Mouse (Mus musculus) lung, adult 18-20 months (tissue): ENCODE data around the gene Crabp2.
A peak's percentile ranks its signal among the peaks of the same experiment; 100 is the strongest.

Source experiments
- DNase-seq, 2 experiments: peaks; one replicate each; pipeline ENCODE4 v3.0.0; 2022; ENCODE audit warnings: mixed read lengths in 2 of 2

Gene Crabp2

DNA sequence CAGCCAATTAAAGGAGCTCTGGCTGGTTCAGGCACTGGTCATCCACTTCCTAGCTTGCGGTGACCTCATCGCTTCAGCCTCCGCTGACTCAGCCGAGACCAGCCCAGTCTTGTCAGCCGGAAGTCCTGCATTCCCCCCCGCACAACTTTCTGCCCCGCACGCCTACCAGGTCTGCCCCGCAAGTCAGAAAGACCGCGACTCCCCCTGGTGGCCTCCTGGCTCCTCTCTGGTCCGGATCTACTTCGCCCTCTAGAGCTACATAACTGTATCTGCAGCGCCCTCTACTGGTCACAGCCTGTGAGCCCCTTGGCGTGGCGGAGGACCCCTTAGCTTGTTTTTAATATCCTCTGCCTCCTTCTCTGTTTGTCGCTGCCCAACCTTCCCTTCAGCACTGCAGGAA lies 38.4 kb downstream of the Crabp2 start:
- DNase-seq: peak; percentile 92 to 96

DNA sequence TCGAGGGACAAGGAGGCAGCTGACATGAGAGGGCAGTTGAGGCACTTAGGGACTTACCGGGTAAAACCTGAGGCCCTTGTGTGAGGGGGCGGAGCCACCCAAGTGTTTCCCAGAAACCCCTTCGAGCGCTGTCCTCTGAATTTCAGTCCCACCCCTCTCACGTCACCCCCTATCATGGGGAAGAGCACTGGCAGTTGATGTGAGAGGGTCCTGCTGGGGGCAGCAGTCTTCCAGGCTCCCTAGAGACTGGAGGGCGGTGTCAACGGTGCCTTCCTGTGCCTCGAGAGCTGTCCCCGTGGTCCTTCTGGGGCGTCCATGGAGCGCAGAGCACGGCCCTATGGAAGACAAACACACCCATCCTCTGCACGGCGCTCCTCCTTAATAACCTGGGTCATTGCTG lies 39.2 kb downstream of the Crabp2 start:
- DNase-seq: peak in 1 of 2 experiments; percentile 36

DNA sequence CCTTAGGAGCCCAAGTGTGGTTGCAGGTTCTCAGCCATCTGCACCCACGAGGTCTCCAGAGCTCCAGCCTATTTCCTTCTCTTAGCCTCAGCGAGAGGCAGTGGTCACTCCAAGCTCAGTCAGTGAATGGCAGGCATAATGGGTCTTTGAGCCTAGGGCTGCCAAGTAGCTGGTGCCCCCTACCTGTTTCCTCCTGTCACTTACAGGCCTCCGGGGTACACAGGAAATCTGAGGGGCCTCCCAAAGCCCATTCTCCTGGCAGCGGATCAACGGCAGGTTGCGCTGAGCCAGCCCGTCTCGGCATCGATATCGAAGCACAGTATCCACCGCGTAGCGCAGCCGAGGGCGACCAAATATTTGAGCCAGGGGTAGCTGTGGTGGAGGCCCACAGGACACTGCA lies 39.6 kb downstream of the Crabp2 start:
- DNase-seq: no peak

DNA sequence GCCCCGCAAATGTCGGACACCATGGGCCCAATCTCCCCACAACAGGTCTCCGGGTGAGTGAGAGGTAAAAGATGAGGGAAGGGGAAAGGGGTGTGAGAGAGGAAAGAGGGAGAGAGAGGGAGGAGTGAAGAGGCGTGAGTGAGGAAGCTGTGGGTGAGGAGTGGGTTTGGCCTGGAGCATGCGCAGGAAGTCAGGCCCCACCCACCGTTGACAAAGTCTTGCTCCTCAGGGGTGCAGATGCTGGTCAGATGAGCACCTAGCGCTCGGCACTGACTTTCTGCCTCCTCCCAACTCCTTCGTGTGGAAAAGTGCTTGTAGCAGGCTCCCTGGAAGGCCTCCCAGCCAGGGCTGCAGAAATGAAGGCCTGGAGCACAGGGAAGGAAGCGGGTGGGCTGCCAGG lies 41.5 kb downstream of the Crabp2 start:
- no peak for DNase-seq

DNA sequence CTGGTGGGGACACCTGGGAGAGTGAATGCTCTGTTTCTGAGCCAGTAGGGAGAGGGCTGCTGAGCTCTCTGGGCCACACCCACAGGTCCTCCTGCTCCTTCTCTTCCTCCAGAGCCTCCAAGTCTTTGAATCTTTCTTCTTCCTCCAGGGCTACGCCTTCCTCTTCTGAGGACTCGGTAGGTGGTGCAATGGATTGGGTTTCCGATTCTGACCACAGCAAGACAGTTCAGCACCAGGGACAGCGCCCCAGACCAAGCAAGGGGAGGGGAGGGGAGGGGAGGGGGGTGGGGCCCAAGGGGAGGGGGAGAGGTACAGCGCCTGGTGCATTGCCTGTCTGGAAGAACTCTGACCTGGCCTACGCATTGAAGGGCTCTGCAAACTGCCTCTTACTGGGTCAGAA lies 45.0 kb downstream of the Crabp2 start:
- no peak for DNase-seq

DNA sequence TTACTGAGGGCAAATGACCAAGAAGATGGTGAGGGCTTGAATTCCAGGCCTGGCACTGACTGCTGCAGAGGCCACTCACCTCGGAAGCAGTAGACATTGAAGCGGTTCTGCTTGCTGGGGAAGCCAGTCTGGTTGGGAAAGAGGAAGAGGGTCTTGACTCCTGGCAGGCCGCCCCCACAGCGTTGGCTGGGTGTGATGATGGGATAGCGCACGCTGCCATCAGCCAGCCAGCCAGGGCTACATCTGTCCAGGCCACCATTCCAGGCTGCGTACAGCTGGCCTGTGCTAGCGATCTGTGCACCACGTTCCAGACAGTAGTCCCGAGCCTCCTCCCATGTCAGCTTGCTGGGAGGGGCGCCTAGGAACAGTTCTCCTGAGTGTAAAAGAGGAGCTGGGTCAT lies 46.9 kb downstream of the Crabp2 start:
- peak in 1 of 2 experiments; percentile 34 for DNase-seq

DNA sequence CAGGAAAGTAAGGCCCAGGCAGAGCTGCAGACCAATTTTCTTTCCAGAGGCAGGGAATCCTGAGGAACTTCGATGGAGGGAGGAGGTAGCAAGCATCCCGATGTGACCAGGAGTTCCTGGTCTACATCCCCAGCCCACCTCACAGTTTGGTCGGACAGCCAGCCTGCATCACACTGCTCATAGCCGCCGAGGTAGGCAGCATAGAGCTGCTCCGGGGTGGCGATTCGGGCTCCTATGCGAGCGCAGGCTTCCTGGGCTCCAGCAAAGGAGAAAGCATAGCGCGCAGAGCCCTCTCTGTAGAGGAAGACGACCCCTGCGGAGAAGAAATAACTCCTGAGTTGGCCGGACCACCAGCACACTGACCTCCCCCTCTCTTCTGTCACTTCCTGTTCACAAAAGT lies 47.9 kb downstream of the Crabp2 start:
- no peak for DNase-seq

DNA sequence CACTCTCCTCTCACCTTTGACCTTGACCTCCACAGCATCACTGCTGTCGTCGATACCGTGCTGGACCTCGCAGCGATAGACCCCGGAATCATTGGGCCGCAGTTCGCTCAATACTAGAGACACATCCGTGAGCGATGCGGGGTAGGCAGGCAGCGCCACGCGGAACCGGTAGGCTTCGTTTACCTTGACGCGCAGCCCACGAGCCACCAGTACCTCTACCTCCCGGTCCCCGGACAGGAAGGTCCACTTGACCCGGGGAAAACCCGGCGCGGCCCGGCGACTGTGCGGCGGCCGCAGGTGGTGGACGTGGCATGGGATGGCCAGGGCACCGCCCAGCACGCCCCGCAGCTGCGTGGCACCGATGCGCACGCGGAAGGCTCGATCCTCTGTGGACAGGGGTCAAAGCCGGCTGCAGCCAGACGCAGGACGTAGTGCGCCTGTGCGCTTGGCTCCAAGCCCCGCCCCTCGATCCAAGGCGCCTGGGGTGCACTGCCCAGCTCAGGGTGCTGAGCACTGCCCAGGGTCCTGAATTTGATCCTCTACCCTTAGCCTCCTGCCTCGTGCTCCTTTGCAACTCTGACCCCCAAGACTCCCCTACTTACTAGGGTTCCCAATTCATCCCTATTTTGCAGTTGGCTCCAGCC lies 48.6 kb downstream of the Crabp2 start:
- peak in 1 of 2 experiments; percentile 40 for DNase-seq

DNA sequence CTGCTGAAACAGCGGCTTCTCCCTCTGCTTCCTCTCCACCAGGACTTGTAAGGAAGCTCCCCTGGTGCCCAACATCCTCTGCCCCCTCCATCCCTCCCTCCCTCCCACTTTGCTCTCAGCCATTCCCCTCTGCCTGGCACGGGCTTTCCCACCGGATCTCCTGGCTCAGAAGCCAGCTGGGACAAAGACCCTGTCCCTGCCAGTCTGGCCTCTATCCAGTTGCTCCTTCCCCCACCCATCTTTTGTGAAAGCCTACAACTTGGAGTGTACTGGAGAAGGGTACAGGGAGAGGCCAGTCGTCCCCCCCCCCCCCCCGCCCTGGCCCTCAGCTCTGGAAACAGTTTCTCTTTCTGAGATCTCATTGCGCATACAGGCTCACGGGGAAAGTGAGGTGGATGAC lies 50.3 kb downstream of the Crabp2 start:
- no peak for DNase-seq

DNA sequence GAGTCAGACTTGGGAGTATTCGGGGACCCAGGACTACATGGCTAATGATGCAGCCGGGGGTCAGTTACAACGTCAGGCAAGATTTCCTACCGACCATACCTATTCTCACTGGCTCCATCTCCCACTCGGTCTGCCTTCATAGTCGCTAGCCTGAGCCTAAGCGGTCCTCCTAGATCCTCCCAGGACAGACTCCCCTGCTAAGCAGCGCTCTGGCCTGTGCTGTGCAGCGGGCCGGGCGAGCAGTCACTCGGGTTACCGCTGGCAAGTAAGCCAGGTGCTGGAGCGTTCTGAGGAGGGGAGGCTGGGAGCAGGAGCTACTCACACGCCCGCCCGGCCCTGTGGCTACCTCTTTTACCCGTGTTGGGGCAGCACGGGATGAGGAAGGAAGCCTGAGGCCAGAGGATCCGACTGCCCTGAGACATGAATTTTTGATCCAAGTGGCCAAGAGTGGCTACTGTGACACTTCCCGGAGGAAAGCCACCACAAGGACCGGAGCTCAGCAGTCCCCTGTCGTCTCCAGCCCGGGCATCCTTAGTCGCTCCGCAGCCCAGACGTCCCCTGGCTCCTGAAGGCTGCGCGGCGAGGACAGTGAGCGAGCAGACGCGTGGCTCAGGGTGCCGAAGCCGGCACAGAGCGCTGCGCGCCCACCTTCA lies 50.9 kb downstream of the Crabp2 start:
- no peak for DNase-seq

DNA sequence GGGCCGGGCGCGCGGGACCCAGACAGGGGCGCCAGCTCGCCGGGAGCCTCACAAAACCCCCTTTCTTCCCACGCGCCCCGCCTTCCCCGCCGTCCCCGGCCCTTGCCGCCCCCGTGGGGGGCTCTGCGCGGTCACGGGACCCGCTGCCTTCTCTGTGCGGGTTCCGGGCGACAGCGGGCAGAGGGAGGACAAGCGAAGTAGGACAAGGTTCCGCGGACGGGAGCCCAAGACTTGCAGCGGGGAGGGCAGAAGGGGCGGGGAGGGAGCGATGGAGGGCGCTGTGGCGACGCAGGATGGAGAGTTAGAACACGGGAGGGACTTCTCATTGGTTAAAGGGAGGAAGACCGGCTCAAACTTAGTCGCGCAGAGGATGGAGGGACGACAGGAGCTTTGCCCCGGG lies 51.7 kb downstream of the Crabp2 start, which contains the start of gene Bcan:
Gene Bcan, minus strand, starts transcription at position 50 of the 400 bp plus-strand sequence.
- no peak for DNase-seq

DNA sequence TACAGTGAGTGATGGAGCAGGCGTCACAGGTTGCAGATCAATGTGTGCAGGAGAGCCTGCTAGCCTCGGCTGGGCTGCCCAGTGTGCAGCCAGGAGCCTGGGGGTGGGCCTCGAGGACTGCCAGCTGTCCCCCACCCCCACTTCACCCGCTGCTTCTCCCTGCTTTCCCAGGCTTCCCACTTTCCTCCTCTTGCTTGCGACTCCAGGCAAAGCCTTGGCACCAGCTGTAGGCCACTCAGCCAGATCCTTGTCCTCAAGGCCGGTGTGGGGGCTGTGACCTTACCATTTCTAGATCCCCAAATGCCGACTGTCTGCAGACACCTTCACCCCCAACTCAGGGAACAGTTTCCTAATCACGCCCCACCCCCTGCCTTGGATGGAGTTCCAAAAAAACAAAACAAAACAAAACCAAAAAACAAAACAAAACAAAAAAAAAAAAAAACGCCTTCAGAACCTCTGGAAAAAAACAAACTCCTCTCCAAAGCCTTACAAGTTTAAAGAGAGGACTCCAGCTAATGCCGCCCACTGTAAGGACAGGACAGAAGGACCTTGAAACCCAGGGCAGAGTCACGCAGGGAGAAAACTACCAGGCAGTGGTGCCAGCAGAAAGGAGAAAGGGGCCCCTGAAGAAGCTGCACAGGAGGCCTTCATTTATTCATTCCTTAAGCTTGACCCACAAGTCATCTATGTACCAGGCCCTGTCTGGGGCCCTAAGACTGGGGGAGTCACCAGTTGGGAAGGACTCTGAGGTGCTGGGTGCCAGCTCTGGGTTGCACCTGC lies 52.5 kb downstream of the Crabp2 start:
- DNase-seq: no peak

DNA sequence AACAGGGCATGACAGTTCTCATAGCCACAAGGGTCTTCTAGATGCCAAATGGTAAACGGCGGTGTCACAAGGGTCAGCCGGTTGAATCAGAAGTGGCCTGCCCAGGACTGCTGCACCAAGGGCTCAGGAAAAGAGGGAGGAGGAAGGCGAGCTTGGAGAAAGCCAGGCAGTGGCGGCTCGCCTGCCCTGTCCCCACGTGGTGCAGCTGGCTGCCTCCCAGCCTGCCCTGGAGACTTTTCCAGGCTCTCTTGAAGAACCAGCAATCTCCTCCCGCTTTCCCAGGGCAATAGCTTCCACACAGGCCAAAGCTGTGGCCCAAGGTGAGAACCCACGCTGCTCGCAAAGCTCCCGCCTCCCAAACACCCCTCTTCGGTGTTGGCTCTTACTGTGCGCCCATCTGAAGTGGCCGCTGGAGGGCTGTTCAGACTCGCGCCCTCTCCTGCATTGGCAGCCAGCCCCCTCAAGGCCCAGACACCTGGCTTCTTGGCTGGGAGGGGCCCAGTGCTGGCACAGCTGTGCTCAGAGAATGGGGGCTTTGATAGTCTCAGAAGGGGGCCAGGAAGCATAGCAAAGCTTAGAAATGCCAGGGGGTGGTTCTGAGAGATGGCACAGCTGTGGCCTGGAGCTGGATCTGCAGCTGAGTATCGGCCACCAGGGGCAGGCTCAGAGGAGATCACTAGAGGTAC lies 54.0 kb downstream of the Crabp2 start:
- peak; percentile 62 to 67 for DNase-seq
